Mouse (Mus musculus): ENCODE data around the gene Olfr15. TPM values are rescaled to one million over a fixed set of nuclear protein-coding genes. Genes with fewer than 3 reads are reported as not detected.
"Not testable (repeated sequence)": the region's sequence is repeated elsewhere in the genome, so short reads cannot be mapped to it uniquely, and the experiment has no call there.

Olfr15 gene
- total RNA-seq (2017) = not detected in 2 replicates

DNA sequence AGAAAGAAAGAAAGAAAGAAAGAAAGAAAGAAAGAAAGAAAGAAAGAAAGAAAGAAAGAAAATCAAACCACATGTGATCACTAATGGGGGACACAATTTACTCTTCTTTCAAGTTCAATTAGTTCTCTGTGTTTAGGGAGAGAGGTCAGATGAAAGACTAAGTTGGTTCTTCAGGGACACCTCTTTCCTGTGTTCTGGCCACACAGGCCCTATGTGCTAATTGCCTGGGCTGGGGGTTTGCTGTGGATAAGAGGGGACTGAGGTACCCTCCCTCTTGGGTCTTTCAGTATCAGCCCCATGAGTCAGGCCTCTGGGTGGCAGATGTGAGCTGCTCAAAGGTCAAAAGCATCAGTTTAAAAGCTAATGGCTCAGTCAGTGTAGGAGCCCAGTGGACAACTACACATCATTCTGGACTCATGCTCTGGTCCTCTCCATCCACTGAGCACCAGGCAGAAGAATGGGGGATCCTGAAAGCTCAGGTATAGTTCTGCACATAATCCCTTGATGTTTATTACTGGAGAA lies at the start of gene Olfr15:
TSS of gene Olfr15 (plus strand) at position 291 of the 522 bp plus-strand sequence.
- 0 out of 2 replicates have a peak, but pooled peaks have one; percentile 42 for ATAC-seq (replicated peaks; ENCODE audit: low read depth, poor library complexity, severe bottlenecking)

DNA sequence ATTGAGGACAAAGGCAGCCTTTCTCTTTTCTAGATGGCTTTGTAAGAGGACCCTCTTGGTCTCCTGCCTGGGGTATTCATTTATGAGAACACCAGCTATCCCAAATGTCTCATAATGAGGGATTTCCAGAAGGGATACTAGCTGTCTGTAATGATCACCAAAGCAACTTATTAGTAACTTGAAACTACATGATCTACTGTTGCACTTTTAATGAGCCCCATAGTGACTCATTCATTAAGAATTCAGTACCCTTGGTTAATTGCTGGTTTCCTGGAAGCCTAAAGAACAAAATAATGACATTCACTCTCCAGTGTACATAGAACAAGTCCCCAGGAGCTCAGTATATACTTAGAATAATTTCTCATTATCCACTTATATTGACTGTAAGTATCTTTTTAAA lies 49.4 kb upstream of the Olfr15 start:
- ATAC-seq (replicated peaks; ENCODE audit: low read depth, poor library complexity, severe bottlenecking) = no peak

DNA sequence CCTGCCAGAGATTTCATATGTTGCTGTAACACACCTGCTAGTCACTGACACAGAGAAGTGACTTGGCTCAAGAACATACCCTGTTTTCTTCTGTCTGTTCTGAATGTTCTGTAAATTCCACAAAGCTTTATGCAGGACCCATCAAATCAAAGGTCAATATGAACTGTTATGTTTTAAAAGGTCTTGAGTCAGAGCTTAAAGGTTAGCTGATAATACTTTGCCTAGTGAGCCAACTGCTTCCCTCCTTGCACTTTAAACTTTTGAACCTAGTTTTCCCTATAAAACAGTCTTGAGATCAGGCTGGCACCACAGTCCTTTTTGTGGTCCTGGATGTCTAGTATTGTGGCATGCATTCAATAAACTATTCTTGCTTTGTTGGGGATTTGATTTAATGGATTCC lies 42.3 kb upstream of the Olfr15 start:
- no peak for ATAC-seq (replicated peaks; ENCODE audit: low read depth, poor library complexity, severe bottlenecking)

DNA sequence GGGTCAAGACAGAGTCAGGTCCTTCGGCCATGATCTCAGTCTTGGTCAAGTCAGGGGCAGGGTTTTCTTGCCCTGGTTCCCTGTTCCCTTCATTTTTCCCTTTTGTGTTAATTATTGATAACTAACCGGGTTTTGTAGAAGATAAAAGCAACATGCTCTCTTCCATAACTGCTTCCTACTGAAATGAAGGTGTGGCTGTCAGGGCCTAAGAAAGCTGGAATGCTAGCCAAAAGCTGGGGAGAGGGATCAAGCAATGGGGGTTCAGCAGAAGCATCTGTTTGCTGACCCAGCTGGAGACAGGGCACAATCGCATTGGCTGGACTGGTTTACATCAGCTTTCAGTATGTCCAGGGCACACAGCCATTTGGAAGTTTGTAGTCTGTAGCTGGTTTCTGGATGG lies 22.5 kb upstream of the Olfr15 start:
- ATAC-seq (replicated peaks; ENCODE audit: low read depth, poor library complexity, severe bottlenecking) = no peak

DNA sequence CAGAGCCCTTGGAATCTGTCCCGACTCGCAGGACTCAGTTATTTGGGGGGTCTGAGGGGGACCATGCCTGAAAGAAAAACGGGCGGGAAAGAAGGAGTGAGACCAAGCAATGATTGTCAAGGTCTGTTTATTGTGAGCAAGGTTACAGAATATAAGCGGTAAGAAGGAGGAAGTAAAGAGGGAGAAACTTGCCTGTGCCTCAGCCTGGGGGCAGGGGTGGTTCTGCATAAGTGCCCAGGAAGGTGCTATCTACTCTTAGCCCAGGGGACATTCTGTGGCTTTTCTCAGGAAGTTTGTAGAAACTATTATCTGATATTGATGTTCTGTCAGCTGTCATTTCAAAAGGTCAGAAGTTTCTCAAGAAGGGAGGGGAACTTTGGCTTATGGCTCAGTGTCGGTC lies 16.0 kb upstream of the Olfr15 start:
- not testable (repeated sequence) for ATAC-seq (replicated peaks; ENCODE audit: low read depth, poor library complexity, severe bottlenecking)

DNA sequence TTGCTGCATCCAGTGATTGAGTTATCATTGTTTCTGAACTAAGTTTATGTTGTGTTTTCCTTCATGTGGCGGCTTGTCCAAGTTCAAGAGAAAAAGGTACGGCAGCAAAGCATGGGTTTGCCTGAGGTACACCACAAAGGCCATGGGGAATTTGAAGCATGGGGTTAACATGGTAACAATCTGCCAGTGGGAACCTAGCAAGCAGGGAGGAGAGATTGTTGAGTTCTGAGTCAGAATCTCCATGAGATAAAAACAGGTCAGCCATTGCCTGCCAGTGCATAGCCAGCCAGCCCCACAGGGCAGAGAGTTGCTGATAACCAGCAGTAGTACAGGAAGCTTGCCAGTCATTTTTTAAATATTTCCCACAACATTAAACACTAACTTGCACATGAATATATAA lies 10.5 kb upstream of the Olfr15 start:
- no peak for ATAC-seq (replicated peaks; ENCODE audit: low read depth, poor library complexity, severe bottlenecking)

DNA sequence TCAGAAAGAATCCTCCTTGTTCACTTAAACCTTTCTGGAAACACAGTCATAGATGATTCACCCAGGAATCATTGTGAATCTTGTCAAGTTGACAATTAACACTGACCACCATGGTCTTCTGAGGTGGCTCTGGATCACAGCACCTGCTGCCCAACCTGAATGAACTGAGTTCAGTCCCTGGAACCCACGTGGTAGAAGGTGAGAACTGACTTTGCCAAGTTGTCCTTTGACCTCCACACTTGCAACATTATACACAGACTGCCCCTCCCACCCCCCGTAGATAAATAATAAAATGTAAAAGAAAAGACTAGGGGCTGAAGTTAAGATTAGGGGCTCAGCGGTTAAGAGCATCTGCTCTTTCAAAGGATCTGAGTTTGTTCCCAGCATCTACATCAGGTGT lies 2.7 kb upstream of the Olfr15 start:
- ATAC-seq (replicated peaks; ENCODE audit: low read depth, poor library complexity, severe bottlenecking) = no peak

DNA sequence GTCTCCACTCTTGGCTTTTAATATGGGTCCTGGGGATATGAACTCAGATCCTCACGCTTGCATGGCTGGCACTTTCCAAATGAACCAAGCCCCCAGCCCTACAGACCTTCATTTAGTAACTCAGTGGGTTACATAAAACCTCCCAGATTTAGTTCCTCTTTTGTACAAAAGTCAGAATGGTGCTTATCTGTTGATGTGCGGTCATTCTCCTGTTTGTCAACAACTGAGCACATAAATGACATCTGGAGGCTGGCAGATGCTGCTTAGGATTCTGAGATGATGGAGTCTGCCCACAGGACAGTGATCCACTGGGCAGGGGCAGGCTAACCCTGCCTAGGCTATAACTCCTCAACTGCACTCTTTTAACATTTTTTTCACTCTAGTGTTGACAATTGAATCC lies 951 bp upstream of the Olfr15 start:
- peak; percentile 47; the same call in 1 of the 2 replicates for ATAC-seq (replicated peaks; ENCODE audit: low read depth, poor library complexity, severe bottlenecking)

DNA sequence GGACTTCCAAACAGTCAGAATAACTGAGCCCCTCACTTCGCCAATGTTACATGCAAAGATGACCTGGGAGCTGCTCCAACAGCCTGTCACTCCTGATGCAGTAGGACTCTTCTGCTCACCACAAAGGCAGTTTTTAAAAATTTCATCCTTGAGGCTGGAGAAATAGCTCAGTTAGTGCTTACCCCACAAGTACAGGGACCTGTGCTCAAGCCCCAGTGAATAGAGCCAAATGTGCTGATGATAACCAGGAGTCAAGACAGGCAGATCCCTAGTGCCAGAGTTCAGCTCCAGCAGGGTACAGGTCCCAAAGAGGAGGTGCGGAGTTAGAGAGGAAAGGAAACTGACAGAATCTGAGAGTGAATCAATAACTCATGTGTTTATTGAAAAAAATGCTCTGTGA lies 4.8 kb downstream of the Olfr15 start:
- no peak for ATAC-seq (replicated peaks; ENCODE audit: low read depth, poor library complexity, severe bottlenecking)

DNA sequence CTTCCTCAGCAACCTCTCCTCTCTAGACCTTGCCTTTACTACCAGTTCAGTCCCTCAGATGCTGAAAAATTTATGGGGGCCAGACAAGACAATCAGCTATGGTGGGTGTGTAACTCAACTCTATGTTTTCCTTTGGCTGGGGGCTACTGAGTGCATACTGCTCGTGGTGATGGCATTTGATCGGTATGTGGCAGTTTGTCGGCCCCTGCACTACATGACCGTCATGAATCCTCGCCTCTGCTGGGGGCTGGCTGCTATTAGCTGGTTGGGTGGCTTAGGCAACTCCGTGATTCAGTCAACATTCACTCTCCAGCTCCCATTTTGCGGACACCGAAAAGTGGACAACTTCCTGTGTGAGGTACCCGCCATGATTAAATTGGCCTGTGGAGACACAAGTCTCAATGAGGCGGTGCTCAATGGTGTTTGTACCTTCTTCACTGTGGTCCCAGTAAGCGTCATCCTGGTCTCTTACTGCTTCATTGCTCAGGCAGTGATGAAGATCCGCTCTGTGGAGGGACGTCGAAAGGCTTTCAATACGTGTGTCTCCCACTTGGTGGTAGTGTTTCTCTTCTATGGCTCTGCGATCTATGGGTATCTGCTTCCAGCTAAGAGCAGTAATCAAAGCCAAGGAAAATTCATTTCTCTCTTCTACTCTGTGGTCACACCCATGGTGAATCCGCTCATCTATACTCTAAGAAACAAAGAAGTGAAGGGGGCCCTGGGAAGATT lies 8.6 kb downstream of the Olfr15 start:
- ATAC-seq (replicated peaks; ENCODE audit: low read depth, poor library complexity, severe bottlenecking) = peak; percentile 86

DNA sequence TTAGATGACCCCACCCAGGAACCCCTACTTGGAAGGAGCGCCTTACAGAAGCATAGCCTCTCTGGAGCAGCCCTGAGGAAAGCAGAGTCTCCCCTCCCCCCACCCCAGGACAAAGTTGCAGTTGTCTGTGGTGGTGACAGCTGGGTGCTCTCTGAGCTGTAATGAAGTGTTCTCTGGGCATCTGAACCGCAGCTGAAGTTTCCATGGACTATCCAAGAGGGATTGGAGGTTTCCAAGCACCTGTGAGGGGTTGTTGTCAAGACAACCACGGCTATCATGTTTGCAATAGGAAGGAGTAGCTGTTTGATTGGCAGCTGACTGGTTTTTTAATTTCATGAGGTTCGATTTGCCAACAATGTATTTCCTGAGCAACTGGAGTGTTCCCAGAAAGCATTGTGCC lies 12.3 kb downstream of the Olfr15 start:
- ATAC-seq (replicated peaks; ENCODE audit: low read depth, poor library complexity, severe bottlenecking) = no peak

DNA sequence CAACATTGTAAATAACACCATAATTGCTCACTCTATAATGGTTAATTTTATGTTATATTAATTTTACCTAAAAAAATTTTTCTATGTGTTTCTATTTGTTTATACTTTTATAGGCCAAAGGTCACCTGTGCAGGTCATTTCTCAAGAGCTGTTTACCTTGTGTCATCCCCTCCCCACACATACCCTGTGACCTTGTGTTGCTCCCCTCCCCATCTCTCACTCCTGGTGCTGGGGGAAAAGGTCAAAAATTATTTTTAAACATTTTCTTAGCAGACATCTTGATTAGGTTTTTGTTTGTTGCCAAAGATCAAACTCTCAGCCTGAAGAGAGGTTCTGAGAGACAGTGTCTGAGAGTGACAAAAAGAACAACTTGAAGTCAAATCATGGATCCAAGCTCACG lies 13.1 kb downstream of the Olfr15 start:
- ATAC-seq (replicated peaks; ENCODE audit: low read depth, poor library complexity, severe bottlenecking) = no peak

DNA sequence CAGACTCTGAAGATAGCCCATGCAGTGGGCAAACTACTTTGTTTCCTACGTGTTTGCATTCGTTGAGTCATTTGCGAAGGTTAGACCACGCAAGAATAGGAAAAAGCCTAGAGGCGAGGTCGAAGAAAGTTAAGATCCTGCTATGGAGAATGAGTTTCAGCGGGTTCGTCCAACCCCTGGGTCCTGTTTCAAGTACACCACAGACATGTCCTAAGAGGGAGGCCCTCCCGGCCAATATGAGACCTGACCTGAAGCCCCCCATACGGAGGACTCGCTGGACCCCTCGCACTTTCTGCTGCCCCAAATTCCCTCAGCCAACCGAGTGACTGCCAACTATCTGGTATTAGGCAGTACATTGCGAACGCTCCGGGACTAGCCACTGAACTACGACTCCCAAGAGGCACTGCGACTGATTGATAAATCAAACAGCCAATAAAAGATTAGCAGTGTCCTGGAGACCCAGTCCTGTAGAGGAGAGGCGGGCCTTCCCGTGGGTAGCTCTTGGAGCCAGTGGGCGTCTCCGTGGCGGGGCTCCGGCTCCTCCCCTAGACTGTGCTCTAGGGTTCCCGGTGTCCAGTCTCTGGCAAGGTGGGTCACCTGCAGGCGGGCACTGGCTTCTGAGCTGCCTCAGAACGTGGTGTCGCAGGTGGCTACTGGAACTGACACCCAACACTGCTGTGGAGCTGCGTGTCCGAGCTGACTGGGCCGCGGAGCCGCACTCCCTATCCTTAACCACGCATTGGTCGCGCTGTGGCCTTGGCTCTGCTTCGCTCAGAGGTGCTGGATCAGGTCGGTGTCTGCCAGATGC lies 16.2 kb downstream of the Olfr15 start, which contains the start of gene Zfp174:
TSS of gene Zfp174 (plus strand) at position 558 of the 808 bp plus-strand sequence.
- ATAC-seq (replicated peaks; ENCODE audit: low read depth, poor library complexity, severe bottlenecking) = peak; percentile 99

DNA sequence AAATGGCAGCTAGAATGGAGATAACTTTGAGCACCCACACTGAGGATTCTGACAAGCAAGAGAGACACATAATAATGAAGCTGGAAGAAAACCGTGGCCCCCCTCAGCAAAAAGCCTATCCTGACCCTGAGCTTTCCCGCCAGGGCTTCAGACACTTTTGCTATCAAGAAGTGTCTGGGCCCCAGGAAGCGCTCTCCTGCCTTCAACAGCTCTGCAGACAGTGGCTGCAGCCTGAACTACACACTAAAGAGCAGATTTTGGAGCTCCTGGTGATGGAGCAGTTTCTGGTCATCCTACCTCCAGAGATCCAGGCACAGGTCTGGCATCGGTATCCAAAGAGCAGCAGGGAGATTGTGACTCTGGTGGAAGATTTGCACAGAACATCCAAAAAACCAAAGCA lies 17.2 kb downstream of the Olfr15 start:
- no peak for ATAC-seq (replicated peaks; ENCODE audit: low read depth, poor library complexity, severe bottlenecking)

DNA sequence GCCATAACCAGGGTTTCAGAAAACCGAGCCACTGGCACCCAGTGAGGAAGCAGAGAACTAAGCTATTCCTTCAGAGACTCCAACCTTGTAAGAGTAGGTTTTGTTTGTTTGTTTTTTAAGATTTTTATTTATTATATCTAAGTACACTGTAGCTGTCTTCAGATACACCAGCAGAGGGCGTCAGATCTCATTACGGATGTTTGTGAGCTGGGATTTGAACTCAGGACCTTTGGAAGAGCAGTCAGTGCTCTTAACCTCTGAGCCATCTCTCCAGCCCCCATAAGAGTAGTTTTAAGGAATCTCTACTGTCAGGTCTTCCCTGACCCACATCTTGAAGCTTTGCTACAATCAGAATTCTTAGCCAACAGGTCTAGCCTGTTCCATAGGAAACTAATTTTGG lies 17.7 kb downstream of the Olfr15 start:
- no peak for ATAC-seq (replicated peaks; ENCODE audit: low read depth, poor library complexity, severe bottlenecking)

DNA sequence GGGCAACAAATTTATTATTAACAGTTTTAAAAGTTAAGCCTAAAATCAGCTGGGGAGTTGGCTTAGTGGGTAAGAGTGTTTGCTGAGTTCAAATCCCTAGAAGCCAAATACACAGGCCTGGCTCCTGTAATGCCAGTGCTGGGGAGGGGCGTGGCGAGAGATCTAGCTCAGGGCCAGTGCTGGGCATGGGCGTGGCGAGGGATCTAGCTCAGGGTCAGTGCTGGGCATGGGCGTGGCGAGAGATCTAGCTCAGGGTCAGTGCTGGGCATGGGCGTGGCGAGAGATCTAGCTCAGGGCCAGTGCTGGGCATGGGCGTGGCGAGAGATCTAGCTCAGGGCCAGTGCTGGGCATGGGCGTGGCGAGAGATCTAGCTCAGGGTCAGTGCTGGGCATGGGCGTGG lies 20.6 kb downstream of the Olfr15 start:
- ATAC-seq (replicated peaks; ENCODE audit: low read depth, poor library complexity, severe bottlenecking) = not testable (repeated sequence)

DNA sequence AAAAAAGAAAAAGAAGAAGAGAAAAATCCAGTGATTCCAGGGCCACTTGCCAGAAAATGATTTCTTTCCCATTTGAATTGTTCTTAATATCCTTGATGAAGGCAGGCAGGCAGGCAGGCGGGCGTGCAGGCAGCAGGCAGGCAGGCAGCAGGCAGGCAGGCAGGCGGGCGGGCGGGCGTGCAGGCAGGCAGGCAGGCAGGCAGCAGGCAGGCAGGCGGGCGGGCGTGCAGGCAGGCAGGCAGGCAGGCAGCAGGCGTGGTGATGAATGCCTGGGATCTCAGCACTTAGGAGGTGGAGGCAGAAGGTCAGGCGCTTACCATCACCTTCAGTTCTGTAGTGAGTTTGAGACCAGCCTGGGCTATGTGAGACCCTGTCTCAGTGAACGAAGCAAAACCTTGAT lies 21.9 kb downstream of the Olfr15 start:
- no peak for ATAC-seq (replicated peaks; ENCODE audit: low read depth, poor library complexity, severe bottlenecking)

DNA sequence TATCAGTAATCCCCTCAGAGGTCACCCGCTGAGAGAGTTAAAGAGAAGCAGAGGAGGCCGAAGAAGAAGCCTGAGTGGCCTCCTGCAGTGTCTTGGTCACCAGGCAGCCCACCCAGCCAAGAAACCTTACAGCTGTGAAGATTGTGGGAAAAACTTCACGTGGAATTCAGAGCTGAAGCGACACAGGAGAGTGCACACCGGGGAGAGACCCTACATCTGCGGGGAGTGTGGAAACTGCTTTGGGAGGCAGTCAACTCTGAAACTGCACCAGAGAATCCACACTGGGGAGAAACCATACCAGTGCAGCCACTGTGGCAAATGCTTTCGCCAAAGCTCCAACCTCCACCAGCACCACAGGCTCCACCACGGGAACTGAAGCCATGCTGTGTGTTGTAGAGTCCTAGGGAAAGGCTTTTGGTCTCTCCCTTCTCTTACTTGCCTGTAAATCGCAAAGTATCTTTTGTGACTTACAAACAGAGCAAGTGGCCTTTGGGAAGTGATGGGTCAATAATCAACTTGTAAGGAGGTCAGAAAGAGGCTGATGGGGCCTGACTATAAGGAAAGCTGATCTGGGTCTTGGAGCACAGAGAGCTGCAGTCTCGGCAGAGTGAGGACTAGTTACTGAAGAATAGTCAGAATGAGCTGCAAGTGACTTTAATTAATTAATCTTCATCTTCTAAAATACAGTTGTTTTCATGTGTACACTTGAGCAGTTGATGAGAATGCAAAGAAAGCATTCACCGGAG lies 23.9 kb downstream of the Olfr15 start:
- ATAC-seq (replicated peaks; ENCODE audit: low read depth, poor library complexity, severe bottlenecking) = no peak

DNA sequence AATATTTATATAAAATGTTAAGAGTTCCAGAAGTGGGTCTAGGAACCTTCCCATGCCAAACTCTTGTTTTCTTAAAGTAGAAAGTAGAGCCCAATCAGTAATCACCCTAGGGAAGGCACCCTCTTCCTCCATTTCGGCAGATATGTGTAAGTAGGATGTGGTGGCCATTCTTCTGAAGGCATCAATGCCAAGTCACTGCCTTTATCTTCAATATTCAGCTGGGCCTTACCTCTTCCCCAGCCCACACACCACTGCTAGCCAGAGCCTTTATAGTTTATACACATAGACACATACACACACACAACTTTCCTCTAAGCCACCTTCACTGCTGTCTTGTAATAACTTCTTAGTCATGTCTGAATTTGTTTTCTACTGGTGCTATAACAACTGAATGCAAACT lies 25.1 kb downstream of the Olfr15 start:
- peak; percentile 80 for ATAC-seq (replicated peaks; ENCODE audit: low read depth, poor library complexity, severe bottlenecking)

DNA sequence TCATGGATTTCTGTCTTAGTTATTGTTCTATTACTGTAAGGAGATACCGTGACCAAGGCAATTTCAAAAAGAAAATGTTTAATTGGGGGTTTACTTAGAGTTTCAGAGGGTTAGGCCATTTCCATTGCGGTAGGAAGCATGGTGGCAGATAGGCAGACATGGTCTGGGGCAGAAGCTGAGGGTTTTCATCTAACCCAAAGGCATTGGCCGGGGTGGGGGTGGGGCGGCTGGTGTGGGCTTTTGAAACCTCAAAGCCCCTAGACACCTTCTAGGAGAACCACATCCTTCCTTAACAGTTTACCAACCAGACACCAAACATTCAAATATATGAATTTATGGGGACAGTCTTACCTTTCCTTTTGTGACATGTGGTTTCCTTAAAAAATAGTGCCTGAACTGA lies 28.6 kb downstream of the Olfr15 start:
- ATAC-seq (replicated peaks; ENCODE audit: low read depth, poor library complexity, severe bottlenecking) = peak; percentile 68
